Mouse (Mus musculus): Measurements from ENCODE around the gene Grin2c.

Gene Grin2c

GRCm38 (mm10) chr11:115267061-115267883 is at the start of gene Grin2c:
Grin2c (minus strand) TSS chr11:115267243.
- no peak for DNase-seq (ENCODE audit: low spot score in 2 of 2)

DNA sequence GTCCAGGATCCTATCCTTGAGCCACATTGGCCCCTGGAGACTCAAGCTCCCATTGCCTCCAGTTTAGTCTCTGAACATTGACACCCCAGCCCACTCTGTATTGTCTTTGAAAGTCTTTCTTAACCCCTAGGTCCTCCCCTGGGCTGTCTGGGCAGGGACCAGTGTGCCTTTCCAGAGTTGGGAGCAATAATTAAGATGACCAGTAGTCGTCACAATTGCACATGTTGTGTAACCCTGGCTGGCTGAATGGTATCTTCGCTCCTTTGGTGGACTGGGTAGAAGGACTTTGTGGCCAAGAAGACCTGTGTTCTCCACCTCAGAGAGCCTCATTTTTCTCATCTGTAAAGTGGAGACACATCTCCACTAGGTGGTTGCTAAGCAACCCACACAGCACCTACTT is 47.2 kb upstream of the Grin2c start:
- DNase-seq (ENCODE audit: low spot score in 2 of 2), result no peak

- no peak for DNase-seq (ENCODE audit: low spot score in 2 of 2)
Observed at GRCm38 (mm10) chr11:115308781-115309180, 41.7 kb upstream of the Grin2c start.

DNA sequence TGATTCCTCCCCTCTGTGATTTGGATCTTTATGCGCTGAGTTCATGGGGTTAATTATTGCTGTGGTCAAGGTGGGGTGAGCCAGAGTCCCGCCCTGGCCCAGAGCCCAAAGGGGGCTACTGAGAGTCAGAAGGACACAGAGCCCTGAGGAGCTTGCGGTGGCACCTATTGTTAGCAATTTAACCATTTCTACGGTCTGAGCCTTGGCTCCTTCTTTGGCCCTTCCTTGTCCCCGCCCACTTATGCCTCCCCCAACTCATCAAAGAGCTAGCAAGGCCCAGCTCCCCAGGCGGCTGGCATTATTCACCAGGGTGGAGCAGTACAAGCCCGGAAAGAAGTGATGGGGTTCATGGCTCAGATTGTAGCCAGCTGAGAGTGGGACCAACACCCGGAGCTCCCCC is 39.8 kb upstream of the Grin2c start, which contains the start of gene Otop2:
Otop2 (plus strand) TSS at position 301 of the 400 bp plus-strand sequence.
- no peak for DNase-seq (ENCODE audit: low spot score in 2 of 2)

DNA sequence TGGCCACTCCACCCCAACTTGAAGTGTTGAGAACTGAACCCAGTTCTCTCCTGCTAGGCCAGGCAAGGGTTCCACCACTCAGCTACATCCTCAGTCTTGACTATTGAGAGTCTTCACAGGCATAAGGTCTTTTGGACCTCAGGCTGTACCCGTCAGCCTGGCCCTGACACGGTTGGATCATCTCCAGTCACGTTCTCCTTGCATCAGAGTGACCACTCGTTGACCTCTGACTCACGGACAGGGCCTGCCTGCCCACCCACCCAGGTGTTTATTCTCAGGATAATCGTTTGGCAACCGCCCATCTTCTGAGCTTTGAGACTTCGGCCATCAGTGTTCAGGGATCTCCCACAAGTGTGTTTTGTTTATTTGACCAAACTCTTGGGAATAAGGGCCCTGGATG is 36.1 kb upstream of the Grin2c start:
- DNase-seq (ENCODE audit: low spot score in 2 of 2), result no peak

DNA sequence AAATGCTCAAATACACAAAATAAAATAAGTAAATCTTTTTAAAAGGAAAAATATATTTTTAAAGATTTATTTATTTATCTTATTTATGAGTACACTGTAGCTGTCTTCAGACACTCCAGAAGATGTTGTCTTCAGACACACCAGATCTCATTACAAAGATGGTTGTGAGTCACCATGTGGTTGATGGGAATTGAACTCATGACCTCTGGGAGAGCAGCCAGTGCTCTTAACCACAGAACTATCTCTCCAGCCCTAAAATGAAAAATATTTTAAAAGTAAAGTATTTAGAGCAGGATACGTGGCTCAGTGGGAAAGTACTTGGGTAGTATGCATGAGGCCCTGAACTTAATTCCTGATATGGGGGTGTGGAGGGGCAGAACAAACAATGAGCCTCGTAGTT is 34.3 kb upstream of the Grin2c start:
- no peak for DNase-seq (ENCODE audit: low spot score in 2 of 2)

DNA sequence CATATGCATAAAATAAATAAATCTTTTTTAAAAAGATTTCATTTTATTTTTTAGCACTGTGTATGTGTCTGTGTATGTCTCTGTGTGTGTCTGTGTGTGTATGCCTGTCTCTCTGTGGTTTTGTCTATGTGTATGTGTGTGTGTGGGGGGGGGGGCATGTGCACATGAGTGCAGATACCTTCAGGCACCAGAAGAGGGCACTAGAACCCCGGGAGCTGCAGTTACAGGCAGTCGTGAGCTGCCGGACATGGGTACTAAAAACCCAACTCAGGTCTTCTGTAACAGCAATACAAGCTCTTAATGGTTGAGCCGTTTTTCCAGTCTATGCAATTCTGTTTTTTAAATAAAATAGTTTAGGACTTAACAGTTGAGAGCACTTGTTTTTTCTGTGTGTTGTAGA is 33.7 kb upstream of the Grin2c start:
- DNase-seq (ENCODE audit: low spot score in 2 of 2), result no peak

GRCm38 (mm10) chr11:115298160-115298559 is 31.1 kb upstream of the Grin2c start:
- no peak for DNase-seq (ENCODE audit: low spot score in 2 of 2)

GRCm38 (mm10) chr11:115297214-115297826 is 30.3 kb upstream of the Grin2c start, which contains the start of gene Fads6:
Fads6 (minus strand) TSS chr11:115297663.
- DNase-seq (ENCODE audit: low spot score in 2 of 2), result peak in 1 of 2 experiments; percentile 40

DNA sequence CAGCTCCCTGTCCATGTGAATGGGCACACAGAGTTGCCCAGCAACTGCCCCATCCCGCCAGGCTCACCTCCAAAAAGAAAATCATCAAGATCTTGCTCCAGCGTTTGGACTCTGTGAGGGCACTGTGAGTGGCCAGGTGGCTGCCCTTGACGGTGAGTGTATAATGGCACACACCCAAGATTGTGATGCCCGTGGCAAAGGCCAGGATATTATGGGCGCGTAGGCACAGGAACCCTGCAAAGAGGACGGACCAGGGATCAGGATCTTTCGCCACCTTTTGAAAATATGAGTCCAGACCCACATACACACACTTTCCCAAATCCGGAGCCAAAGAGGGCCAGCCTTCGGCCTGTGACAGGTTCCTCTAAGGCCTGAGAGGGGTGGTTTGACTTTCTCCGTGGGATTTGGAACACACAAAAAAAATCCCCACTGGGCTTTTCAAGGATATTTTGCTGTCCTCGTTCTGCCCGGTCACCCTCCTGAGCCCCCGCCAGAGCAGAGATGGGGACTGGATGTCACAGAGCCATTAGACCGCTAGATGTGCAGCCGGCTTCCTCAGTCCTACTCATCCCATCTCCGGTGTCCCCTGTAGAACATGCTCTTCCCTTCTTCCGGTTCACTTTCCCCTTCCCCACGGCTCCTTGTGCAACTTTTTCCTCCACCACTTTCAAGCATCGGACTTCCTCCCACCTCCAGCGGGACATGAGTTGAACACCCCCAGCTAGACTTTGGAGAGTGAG is 29.6 kb upstream of the Grin2c start:
- DNase-seq (ENCODE audit: low spot score in 2 of 2), result no peak

GRCm38 (mm10) chr11:115295939-115296338 is 28.9 kb upstream of the Grin2c start:
- DNase-seq (ENCODE audit: low spot score in 2 of 2), result no peak

DNA sequence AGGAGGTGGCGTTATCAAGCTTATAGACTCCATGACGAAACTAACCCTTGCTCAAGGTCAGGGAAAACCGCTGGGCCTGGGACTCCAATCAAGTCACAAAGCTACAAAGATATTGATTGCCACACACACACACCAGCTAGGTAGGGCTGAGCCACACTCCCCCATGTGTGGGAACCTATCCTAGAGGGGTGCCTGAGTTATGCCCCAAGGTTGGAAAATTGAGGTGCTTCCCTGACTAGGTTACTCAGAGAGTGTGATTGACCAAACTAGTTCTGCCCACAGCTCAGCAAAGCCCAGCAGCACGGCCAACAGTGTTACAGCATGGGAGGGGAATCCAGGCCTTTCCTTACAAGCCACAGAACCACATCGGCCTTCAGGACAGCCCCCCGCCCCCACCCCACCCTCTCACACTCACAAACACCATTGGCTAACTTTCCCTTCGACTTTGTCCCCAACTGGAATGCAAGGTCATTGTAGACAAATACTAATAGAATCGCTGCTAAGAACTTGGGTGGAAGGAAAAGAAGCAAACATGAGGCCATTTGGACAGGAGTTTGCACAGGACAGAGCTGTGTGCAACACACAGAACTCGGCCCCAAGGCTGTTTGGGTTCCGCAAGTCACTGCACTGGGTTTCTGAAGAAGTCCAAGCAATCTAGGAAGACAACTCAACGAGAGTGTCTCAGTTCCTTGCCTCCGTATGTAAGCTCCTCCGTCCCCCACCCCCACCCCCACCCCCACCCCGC is 25.8 kb upstream of the Grin2c start:
- no peak for DNase-seq (ENCODE audit: low spot score in 2 of 2)

DNA sequence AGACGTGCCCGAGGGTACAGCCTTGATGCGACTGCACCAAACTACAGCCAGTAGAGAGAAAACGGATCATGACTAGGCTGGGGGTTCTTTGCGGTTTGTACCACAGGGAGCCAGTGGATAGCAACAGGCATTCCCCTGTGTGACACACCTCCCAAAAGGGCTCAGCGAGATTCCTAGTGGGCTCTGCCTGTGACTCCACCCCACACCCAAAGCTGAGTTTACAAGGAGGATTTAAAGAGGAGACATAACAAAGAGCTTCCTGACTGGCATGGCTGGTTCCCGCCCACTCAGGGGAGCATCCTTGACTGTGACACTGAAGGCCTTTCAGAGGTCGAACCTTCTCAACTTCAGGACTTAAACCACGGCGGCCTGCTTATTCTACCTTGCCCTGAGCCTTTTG is 24.5 kb upstream of the Grin2c start:
- no peak for DNase-seq (ENCODE audit: low spot score in 2 of 2)

DNA sequence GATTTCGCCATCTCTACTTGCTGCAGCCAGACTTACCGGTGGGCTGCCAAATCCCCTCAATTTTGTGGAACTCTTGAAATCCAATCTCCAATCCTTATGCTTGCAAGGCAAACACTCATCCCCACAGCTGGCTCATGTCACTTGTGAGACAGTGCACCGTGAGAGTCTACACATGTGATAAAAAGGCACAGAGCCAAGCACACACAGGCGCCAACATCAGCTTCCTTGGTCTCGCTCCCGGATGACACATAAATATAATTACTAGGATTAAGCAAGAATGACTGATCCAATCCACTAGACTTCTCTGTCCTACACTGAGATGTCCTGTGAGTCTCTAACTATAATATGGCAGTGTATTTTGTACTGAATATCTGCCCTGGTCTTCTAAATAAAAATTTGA is 23.9 kb upstream of the Grin2c start:
- peak; percentile 77 to 78 for DNase-seq (ENCODE audit: low spot score in 2 of 2)

DNA sequence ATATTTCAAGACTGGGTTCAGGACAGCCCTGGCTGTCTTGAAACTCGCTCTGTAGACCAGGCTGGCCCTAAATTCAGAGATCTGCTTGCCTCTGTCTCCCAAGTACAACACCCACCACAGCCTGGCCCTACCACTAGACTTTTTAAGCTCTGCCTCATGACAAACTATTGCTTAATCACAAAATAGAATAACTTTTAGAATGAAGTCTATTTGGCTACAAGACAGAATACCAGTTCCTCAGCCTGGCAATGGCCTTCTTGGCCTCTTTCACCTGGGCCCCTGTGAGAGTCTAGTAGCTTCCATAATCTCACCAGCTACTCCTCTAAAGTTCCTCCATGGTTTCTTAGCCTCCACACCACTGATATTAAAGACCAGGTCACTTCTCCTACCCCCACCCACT is 23.3 kb upstream of the Grin2c start:
- DNase-seq (ENCODE audit: low spot score in 2 of 2), result no peak

- DNase-seq (ENCODE audit: low spot score in 2 of 2), result no peak
Observed at GRCm38 (mm10) chr11:115289885-115290284, 22.8 kb upstream of the Grin2c start.

- DNase-seq (ENCODE audit: low spot score in 2 of 2), result no peak
Observed at GRCm38 (mm10) chr11:115288305-115288704, 21.3 kb upstream of the Grin2c start.

DNA sequence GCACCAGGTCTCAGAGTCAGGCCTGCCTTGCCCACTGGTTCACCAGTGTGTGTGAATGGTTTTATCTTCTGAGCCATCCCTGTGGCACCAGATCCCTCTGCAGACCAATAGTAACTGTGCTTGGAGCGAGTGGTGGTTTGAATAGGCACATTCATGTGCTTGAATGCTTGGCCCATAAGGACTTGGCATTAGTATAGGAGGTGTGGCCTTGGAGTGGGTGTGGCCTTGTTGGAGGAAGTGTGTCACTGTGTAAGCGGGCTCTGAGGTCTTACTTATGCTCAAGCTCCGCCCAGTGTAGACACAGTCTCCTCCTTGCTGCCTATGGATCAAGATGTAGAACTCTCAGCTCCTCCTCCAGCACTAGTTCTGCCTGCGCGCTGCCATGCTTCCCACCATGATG is 20.3 kb upstream of the Grin2c start:
- DNase-seq (ENCODE audit: low spot score in 2 of 2), result no peak

- DNase-seq (ENCODE audit: low spot score in 2 of 2), result no peak
Observed at GRCm38 (mm10) chr11:115286201-115286993, 19.4 kb upstream of the Grin2c start.

DNA sequence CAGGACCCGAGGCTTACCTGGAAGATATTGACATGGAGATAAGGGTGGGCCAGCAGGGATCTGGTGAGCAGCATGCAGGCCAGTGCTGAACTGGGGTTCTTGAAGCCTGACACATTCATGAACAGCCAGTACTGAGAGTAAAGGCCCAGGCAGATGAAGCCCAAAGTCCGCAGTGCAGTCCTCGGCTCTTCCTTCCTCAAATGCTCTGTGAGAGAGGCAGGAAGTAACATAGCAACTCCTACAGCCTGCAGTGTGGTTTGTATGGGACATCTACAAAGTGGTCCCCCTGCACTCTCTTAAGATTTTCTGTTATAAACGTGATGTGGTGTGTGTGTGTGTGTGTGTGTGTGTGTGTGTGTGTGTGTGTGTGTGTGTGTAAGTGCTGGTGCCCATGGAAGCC is 18.2 kb upstream of the Grin2c start:
- no peak for DNase-seq (ENCODE audit: low spot score in 2 of 2)

Measured in urinary bladder, postnatal 4 days (tissue).